Mouse (Mus musculus): Measurements from ENCODE around the gene Prrt1. TPM values are rescaled to one million over a fixed set of nuclear protein-coding genes. Genes with fewer than 3 reads are reported as not detected.

The Prrt1 gene
- polyA plus RNA-seq, 1 experiment from 2014 or later, result 0.18 TPM

DNA sequence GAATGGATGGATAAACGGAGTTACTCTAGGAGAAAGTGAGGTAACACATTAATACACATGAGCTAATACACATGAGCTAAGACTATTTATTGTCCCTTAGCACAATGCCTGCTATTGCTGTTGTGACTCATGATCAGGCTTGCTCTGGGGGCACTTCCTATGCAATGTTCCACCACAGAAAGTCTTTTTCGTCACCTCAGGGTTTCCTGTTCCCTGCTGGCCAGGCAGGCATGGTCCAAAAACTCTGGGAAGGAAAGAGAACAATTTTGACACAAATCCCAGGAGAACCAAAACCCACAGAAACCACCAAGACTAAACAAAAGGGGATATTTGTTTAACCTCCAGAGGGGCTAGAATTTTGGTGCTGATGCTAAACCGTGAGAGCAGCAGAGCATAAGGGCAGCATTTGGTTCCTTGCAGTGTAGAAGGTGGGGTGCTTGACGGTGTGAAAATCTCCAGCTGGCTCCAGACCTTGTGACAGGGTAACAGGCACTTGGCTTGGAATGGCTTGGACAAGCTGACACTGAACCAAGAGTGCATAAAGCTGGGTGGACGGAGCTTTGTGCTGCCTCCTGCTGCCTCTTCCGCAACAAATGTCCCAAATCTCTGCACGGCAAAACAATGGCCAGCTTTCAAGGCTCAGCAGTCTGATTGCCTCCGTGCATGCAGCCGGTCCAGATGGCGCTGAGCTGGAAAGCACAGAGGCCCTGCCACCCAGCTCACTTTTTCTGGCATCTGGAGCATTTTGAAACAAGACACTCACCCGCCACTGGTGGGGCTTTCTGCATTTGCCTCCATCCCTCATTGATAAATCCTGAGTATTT, 11.7 kb downstream of the Prrt1 start:
- H3K27ac ChIP-seq (ENCODE audit: low read depth, low read length), result peak overlapping the region; percentile 73; the same call in 1 of the 2 replicates
- peak overlapping the region; percentile 22 for H3K4me2 ChIP-seq (replicated peaks; ENCODE audit: low read depth, low read length)
- H3K9me3 ChIP-seq (ENCODE audit: control insufficient read depth, low read length), result no peaks in the 10 kb centered on the region
- 0 out of 2 replicates have a peak, but pooled peaks have one; percentile 33 for ATAC-seq (ENCODE audit: low FRiP score, low TSS enrichment)
- WGBS, result 13% methylated on average over 11 of the region's 11 CpGs
- peak overlapping the region; percentile 28; the same call in 1 of the 2 replicates for H3K9ac ChIP-seq (ENCODE audit: low read depth, low read length)
- no peak overlapping the region for H3K4me3 ChIP-seq (ENCODE audit: low read length)
- H3K27me3 ChIP-seq (ENCODE audit: control insufficient read depth, insufficient read depth, low read length), result no peaks in the 10 kb centered on the region
- H3K36me3 ChIP-seq (ENCODE audit: control insufficient read depth, insufficient read depth, low read length), result 0 out of 2 replicates have a peak, but pooled peaks cover 4% of the 10 kb centered on the region
- peaks cover 15% of the 10 kb centered on the region; the same call in 1 of the 2 replicates for H3K4me1 ChIP-seq (ENCODE audit: control insufficient read depth, insufficient read depth, low read length)

GRCm38 (mm10) chr17:34641945-34642344, 12.6 kb downstream of the Prrt1 start:
- Histone ChIP-seq H3K9ac (ENCODE audit: low read depth, low read length) (no peak overlapping the region), H3K36me3 (ENCODE audit: control insufficient read depth, insufficient read depth, low read length) (0 out of 2 replicates have a peak, but pooled peaks cover 4% of the 10 kb centered on the region), H3K9me3 (ENCODE audit: control insufficient read depth, low read length) (no peaks in the 10 kb centered on the region), H3K27me3 (ENCODE audit: control insufficient read depth, insufficient read depth, low read length) (no peaks in the 10 kb centered on the region), H3K27ac (ENCODE audit: low read depth, low read length) (no peak overlapping the region), H3K4me1 (ENCODE audit: control insufficient read depth, insufficient read depth, low read length) (peaks cover 21% of the 10 kb centered on the region; the same call in 1 of the 2 replicates), H3K4me2 (replicated peaks; ENCODE audit: low read depth, low read length) (no peak overlapping the region), H3K4me3 (ENCODE audit: low read length) (no peak overlapping the region)
- no peak for ATAC-seq (ENCODE audit: low FRiP score, low TSS enrichment)
- WGBS, result 85% methylated on average over 3 of the region's 3 CpGs

- Histone ChIP-seq H3K36me3 (ENCODE audit: control insufficient read depth, insufficient read depth, low read length) (0 out of 2 replicates have a peak, but pooled peaks cover 4% of the 10 kb centered on the region), H3K4me1 (ENCODE audit: control insufficient read depth, insufficient read depth, low read length) (peaks cover 27% of the 10 kb centered on the region), H3K27ac (ENCODE audit: low read depth, low read length) (no peak overlapping the region), H3K4me3 (ENCODE audit: low read length) (no peak overlapping the region), H3K9me3 (ENCODE audit: control insufficient read depth, low read length) (no peaks in the 10 kb centered on the region), H3K27me3 (ENCODE audit: control insufficient read depth, insufficient read depth, low read length) (no peaks in the 10 kb centered on the region), H3K9ac (ENCODE audit: low read depth, low read length) (no peak overlapping the region), H3K4me2 (replicated peaks; ENCODE audit: low read depth, low read length) (no peak overlapping the region)
- 92% methylated on average over 4 of the region's 4 CpGs for WGBS
- ATAC-seq (ENCODE audit: low FRiP score, low TSS enrichment), result no peak
Observed at GRCm38 (mm10) chr17:34643379-34643778, 14.0 kb downstream of the Prrt1 start.

DNA sequence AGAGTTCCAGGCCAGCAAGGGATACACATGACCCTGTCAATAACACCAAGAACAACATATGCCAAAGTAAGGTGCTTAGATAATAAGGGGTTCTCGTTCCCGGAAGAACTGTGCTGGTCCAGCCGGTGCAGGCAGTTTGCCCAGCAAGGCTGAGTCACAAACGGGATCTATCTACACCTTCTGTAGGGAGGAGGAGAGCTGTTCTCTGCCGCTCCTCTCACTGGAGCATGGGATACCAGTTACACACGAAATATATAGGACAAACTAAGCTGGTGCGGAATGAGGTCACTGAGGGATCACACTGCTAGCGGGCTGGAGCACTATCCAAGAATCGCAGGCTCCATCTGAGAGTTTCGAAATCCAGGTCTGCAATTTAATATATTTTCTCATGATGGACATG, 14.6 kb downstream of the Prrt1 start:
- ATAC-seq (ENCODE audit: low FRiP score, low TSS enrichment), result no peak
- Histone ChIP-seq H3K36me3 (ENCODE audit: control insufficient read depth, insufficient read depth, low read length) (peaks cover 5% of the 10 kb centered on the region; the same call in 1 of the 2 replicates), H3K4me1 (ENCODE audit: control insufficient read depth, insufficient read depth, low read length) (peaks cover 27% of the 10 kb centered on the region), H3K9ac (ENCODE audit: low read depth, low read length) (no peak overlapping the region), H3K4me3 (ENCODE audit: low read length) (no peak overlapping the region), H3K9me3 (ENCODE audit: control insufficient read depth, low read length) (no peaks in the 10 kb centered on the region), H3K27ac (ENCODE audit: low read depth, low read length) (no peak overlapping the region), H3K4me2 (replicated peaks; ENCODE audit: low read depth, low read length) (no peak overlapping the region), H3K27me3 (ENCODE audit: control insufficient read depth, insufficient read depth, low read length) (no peaks in the 10 kb centered on the region)
- 83% methylated on average over 10 of the region's 10 CpGs for WGBS

GRCm38 (mm10) chr17:34644608-34645007, 15.3 kb downstream of the Prrt1 start, which contains the start of gene Fkbpl:
Fkbpl (plus strand) TSS chr17:34644764.
- peak within 1 kb of the TSS; percentile 66 for H3K4me2 ChIP-seq (replicated peaks; ENCODE audit: low read depth, low read length)
- under 1% methylated on average over 16 of the region's 16 CpGs for WGBS
- H3K9me3 ChIP-seq (ENCODE audit: control insufficient read depth, low read length), result no peaks in the 10 kb centered on the region
- H3K4me1 ChIP-seq (ENCODE audit: control insufficient read depth, insufficient read depth, low read length), result peaks cover 27% of the 10 kb centered on the region
- H3K9ac ChIP-seq (ENCODE audit: low read depth, low read length), result peak within 1 kb of the TSS; percentile 74
- H3K27me3 ChIP-seq (ENCODE audit: control insufficient read depth, insufficient read depth, low read length), result no peaks in the 10 kb centered on the region
- peak within 1 kb of the TSS; percentile 67 for H3K4me3 ChIP-seq (ENCODE audit: low read length)
- peak; percentile 83 for ATAC-seq (ENCODE audit: low FRiP score, low TSS enrichment)
- H3K36me3 ChIP-seq (ENCODE audit: control insufficient read depth, insufficient read depth, low read length), result peaks cover 11% of the 10 kb centered on the region; the same call in 1 of the 2 replicates
- peak within 1 kb of the TSS; percentile 62; the same call in 1 of the 2 replicates for H3K27ac ChIP-seq (ENCODE audit: low read depth, low read length)

DNA sequence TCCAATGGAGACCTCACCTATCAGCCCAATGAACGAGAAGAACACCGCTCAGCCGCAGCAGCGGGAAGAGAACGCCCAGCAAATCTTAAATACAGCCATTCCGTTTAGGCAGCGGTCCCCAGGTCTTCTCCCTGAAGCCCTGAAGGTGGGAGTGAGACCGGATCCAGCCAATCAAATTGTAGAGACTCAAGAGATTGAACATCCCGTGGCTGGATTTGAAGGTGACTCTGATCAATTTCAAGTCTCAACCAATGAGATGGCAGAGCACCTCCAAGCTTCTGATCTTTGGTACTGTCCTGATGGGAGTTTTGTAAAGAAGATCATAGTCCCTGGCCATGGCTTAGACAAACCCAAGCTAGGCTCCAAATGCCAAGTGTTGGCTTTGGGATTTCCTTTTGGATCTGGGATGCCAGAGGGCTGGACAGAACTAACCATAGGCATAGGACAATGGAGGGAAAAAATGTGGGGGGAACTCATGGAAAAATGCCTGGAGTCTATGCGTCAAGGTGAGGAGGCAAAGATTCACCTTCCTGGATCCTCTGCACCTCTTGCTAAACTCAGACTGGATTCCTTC, 16.0 kb downstream of the Prrt1 start:
- H3K27me3 ChIP-seq (ENCODE audit: control insufficient read depth, insufficient read depth, low read length), result no peaks in the 10 kb centered on the region
- H3K4me1 ChIP-seq (ENCODE audit: control insufficient read depth, insufficient read depth, low read length), result peaks cover 24% of the 10 kb centered on the region
- peak overlapping the region; percentile 74 for H3K9ac ChIP-seq (ENCODE audit: low read depth, low read length)
- H3K36me3 ChIP-seq (ENCODE audit: control insufficient read depth, insufficient read depth, low read length), result peaks cover 16% of the 10 kb centered on the region; the same call in 1 of the 2 replicates
- 39% methylated on average over 10 of the region's 10 CpGs for WGBS
- H3K4me2 ChIP-seq (replicated peaks; ENCODE audit: low read depth, low read length), result peak overlapping the region; percentile 66
- peak overlapping the region; percentile 67 for H3K4me3 ChIP-seq (ENCODE audit: low read length)
- no peaks in the 10 kb centered on the region for H3K9me3 ChIP-seq (ENCODE audit: control insufficient read depth, low read length)
- ATAC-seq (ENCODE audit: low FRiP score, low TSS enrichment), result no peak
- H3K27ac ChIP-seq (ENCODE audit: low read depth, low read length), result no peak overlapping the region; the same call in 1 of the 2 replicates

- H3K9ac ChIP-seq (ENCODE audit: low read depth, low read length), result no peak overlapping the region
- H3K4me3 ChIP-seq (ENCODE audit: low read length), result no peak overlapping the region
- peak overlapping the region; percentile 66 for H3K4me2 ChIP-seq (replicated peaks; ENCODE audit: low read depth, low read length)
- no peak overlapping the region for H3K27ac ChIP-seq (ENCODE audit: low read depth, low read length)
- no peaks in the 10 kb centered on the region for H3K9me3 ChIP-seq (ENCODE audit: control insufficient read depth, low read length)
- no peak for ATAC-seq (ENCODE audit: low FRiP score, low TSS enrichment)
- H3K36me3 ChIP-seq (ENCODE audit: control insufficient read depth, insufficient read depth, low read length), result peaks cover 22% of the 10 kb centered on the region; the same call in 1 of the 2 replicates
- peaks cover 18% of the 10 kb centered on the region for H3K4me1 ChIP-seq (ENCODE audit: control insufficient read depth, insufficient read depth, low read length)
- 91% methylated on average over 30 of the region's 30 CpGs for WGBS
- H3K27me3 ChIP-seq (ENCODE audit: control insufficient read depth, insufficient read depth, low read length), result no peaks in the 10 kb centered on the region
Observed at GRCm38 (mm10) chr17:34645831-34646511, 16.6 kb downstream of the Prrt1 start.

GRCm38 (mm10) chr17:34646906-34647787, 17.8 kb downstream of the Prrt1 start, which contains the start of gene Atf6b:
Atf6b (plus strand) TSS chr17:34647146.
- H3K36me3 ChIP-seq (ENCODE audit: control insufficient read depth, insufficient read depth, low read length), result peaks cover 33% of the 10 kb centered on the region
- peak within 1 kb of the TSS; percentile 42 for H3K4me2 ChIP-seq (replicated peaks; ENCODE audit: low read depth, low read length)
- peak within 1 kb of the TSS; percentile 91 for H3K4me3 ChIP-seq (ENCODE audit: low read length)
- H3K27ac ChIP-seq (ENCODE audit: low read depth, low read length), result peak within 1 kb of the TSS; percentile 37; the same call in 1 of the 2 replicates
- WGBS, result 1% methylated on average over 61 of the region's 66 CpGs
- peaks cover 12% of the 10 kb centered on the region for H3K4me1 ChIP-seq (ENCODE audit: control insufficient read depth, insufficient read depth, low read length)
- H3K27me3 ChIP-seq (ENCODE audit: control insufficient read depth, insufficient read depth, low read length), result no peaks in the 10 kb centered on the region
- H3K9ac ChIP-seq (ENCODE audit: low read depth, low read length), result peak within 1 kb of the TSS; percentile 89
- no peaks in the 10 kb centered on the region for H3K9me3 ChIP-seq (ENCODE audit: control insufficient read depth, low read length)
- ATAC-seq (ENCODE audit: low FRiP score, low TSS enrichment), result peak; percentile 96
